Mouse (Mus musculus) regulatory T cell (primary cell): ENCODE measurements around the gene Pitpna.

Experiments used
- in situ Hi-C: fragments of 300-600 bp; cut with MboI, MseI; formaldehyde crosslinking; loops from one replicate; pipeline ENCODE4 v1.15.1; 2025; ENCODE audit warnings: high pct_unique_total_duplicates

Pitpna gene

GRCm38 (mm10) chr11:75563851-75564548 is 23.9 kb upstream of the Pitpna start:
- in situ Hi-C loops, result no loop called here

DNA sequence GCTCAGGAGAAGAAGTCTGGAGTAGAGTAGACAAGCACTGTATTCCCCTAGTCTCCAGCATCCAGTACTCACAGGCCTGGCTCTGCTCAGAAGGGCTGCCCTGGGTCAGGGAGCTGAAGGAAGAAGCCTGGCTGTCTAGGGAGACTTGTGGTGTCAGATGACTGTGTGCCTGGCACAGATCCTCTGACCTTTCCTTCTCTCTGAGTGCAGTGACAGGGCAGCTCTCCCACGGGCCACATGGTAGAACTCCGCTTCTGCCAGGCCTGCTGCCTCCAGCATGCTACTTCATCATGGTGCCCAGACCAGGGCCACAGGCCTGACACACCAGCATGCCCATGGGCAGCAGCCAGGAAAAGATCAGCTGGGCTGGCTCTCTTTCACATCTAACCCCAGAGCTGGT is 22.0 kb upstream of the Pitpna start:
- in situ Hi-C loops, result no loop called here

GRCm38 (mm10) chr11:75566276-75567196 is 21.4 kb upstream of the Pitpna start:
- in situ Hi-C loops, result no loop called here

DNA sequence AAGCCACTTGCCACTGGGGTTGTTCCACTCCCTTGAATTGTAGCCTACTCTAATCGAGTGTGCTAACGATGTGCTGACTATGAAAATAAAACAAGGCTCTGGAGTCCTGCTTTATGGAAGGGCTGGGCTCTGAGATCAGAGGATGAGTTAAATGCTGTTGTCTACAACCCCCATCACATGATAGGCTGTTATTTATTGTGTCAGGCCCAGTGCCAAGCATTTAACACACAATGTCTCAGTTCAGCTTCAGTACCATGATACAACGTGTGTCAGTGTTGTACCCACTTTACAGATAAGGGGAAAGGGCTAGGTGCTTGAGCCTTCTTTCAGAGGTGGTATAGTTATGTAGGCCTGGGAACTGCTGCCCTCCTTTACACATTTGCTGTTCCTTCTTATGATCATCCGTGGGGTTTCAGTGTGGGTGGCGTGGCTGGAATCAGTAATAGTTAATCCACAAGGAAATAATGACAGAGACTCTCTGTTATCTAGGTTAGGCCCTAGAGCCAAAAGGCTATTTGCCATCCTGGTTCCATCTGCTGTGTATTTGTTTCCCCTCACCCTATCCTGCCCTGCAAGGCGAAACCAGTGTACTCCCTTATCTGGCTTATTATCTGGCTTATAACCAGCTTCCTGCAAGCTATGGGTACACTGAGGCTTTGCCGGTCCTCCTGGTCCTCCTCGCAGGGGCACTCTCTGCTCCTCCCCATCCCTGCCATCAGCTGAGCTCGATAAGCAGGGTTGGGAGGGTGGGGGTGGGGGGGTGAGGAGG is 20.4 kb upstream of the Pitpna start:
- in situ Hi-C loops, result no loop called here

- in situ Hi-C loops, result no loop called here
Observed at GRCm38 (mm10) chr11:75568115-75568511, 19.8 kb upstream of the Pitpna start.

DNA sequence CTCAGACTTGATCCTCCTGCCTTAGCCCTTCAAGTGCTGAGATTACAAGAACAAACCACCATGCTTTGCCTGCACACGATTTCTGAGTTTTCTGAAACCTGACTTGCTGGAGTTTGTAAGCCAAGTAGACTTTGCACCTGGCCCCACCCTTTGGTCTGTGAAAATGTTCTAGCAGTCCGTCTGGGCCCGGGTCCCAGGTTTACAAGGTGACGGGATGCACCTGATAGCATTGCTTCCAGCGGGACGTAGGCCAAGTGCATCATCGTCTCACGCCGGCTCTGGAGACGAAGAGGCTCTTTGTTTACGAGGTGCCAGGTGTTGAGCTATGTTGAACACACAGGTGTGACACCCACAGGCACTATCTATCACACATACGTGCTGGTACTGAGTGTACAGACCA is 18.9 kb upstream of the Pitpna start:
- in situ Hi-C loops, result no loop called here

DNA sequence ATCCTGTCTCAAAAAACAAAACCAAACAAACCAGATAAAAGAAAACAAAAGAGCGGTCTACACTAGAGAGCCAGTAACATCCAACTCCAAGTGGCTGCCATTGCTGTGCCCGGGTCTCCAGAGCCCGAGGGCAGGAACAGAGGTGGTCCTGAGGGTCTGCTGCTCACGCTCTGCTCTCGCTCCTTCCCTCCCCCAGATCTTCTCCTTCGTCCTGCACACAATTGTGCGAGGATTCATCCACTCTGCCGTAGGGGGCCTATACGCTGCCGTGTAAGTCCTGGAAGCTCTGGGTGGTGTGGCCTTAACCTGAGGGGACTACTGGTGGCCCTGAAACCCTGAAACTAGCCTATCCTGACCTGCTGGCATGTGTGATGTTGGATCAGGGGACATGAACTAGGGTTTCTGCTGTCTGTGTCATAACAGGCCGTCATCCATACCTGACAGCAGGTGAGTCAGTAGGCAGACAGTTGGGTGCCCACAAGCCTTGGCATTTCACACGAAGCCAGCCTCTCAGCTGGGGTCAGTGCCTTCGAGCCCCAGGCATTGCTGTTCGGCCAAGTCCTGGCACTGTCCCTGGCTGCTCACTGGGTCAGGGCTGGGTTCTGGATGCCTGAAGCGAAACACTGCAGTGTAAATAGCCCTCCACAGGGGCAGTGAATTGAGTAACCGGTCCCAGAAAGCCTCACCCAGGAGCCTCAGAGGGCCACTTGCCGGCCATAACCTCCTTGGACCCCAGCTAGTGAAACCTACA is 17.3 kb upstream of the Pitpna start:
- in situ Hi-C loops, result loop anchor here (5.0 kb wide), 1 partner anchor 38 kb away; the partner anchor contains the start of gene Slc43a2

DNA sequence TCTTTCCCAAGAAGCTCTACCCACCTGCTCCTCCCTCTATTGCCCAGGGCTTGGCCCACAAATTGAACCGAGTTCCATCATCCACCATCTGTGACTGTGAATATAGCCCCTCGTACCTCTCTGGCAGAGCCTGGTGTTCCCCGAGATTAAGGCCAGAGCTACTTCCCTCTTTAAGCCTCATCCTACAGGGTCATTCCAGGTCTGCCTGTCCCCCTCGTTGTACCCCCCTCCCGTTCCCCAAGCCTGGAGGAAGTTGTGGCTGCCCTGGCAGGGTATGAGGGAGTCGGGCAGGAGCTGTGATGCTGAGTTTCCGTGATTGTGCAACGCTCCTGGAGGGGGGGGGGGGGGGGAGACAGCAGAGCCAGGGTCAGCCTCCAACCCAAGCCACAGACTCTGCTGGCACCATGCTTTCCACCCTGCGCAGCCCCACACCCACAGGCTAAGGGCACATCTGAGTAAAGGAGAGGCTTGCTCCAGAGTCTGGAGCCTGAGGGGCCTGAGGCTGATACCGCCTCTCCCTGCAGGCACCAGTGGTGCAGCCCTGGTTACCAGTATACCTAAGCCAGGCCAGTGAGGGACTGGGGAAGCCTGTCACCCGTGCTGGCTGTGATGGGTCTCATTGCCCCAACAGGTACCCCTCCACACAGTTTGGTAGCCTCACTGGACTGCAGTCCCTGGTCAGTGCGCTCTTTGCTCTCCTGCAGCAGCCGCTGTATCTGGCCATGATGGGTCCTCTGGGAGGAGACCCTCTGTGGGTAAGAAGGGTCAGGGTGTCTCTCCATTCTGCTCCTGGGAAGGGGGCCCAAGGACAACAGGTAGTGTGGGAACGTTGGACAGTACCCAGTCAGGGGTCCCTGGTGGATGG is 16.5 kb upstream of the Pitpna start:
- in situ Hi-C loops, result loop anchor here (5.0 kb wide), 1 partner anchor 39 kb away; the partner anchor contains the start of gene Slc43a2

GRCm38 (mm10) chr11:75572301-75572791 is 15.6 kb upstream of the Pitpna start:
- in situ Hi-C loops, result loop anchor here (5.0 kb wide), 1 partner anchor 40 kb away; the partner anchor contains the start of gene Slc43a2

GRCm38 (mm10) chr11:75572854-75573650 is 14.8 kb upstream of the Pitpna start:
- in situ Hi-C loops, result loop anchor here (5.0 kb wide), 1 partner anchor 41 kb away; the partner anchor contains the start of gene Slc43a2

DNA sequence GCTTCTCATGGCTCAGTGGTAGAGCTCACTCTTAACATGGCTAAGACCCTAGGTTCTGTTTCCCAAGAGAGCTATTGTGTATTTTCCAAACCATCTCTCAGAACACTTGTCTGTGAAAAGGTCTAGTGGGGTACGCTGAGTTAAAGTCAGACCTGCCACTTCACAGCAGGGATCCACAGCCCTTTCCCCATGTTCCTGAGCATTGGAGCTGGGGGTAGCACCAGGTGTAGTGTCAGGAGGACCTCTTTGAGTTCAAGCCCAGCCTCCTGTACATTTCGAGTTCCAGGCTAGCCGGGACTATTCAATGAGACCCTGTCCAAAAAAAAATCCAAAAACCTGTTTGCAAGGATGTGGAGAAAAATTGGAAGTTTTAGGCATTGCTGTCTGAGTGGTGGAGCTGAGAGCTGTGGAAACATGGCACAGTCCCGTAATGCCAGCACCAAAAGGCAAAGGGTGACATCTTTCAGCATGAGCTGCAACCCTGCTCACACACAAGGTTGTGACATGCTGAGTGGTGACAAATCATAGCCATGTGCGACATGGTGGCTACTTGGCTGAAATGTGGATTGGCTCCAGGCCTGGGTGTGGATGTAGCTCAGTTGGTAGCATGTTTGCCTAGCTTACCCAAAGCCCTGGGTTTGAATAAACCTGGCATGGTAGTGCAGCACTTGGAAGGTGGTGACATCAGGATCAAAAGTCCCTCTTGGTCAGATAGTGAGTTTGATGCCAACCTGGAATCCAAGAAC is 13.3 kb upstream of the Pitpna start:
- in situ Hi-C loops, result loop anchor here (5.0 to 25.0 kb wide), 2 partner anchors 42 to 1012 kb away; partner anchors contain the start of gene Slc43a2

GRCm38 (mm10) chr11:75575560-75576123 is 12.3 kb upstream of the Pitpna start:
- in situ Hi-C loops, result loop anchor here (25.0 kb wide), 1 partner anchor 1013 kb away; no protein-coding TSS in a partner anchor

DNA sequence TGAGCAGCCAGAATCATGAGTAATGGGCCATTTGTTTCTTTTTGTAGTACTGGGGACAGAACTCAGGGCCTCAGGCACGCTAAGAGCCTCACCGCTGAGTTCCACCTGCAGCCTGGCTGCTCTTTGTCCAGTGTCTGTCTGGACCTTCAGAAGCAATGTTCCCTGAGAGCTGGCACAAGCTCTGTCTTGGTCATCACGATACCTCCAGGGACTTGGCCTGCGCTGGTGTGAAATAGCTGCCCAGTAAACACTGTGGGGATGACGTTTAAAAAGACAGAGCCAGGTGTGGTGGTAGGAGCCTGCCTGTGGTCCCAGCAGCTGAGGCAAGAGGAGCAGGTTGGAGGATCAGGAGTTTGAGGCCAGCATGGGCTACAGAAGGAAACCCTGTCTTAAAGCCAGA is 9.3 kb upstream of the Pitpna start:
- in situ Hi-C loops, result loop anchor here (25.0 kb wide), 1 partner anchor 1016 kb away; no protein-coding TSS in a partner anchor

DNA sequence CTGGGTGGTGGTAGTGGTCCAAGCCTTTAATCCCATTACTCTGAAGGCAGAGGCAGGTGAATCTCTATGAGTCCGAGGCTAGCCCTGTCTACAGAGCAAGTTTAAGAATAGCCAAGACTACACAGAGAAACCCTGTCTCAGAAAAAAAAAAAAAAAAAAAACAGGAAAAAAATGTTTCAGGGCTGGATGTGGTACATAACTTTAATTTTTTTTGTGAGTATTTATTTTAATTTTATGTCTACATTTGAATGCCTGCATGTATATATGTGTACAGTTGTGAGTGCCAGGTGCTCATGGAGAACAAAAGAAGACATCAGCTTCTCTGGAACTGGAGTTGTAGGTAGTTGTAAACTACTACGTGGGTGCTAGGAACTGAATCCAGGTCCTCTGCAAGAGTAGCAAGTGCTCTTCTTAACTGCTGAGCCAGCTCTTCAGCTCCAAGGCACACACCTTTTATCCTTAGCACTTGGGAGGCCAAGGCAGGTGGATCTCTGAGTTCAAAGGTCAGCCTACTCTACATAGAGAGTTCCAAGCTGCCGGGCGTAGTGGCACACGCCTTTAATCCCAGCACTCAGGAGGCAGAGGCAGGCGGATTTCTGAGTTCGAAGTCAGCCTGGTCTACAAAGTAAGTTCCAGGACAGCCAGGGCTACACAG is 6.3 kb upstream of the Pitpna start:
- in situ Hi-C loops, result loop anchor here (25.0 kb wide), 1 partner anchor 1019 kb away; no protein-coding TSS in a partner anchor

DNA sequence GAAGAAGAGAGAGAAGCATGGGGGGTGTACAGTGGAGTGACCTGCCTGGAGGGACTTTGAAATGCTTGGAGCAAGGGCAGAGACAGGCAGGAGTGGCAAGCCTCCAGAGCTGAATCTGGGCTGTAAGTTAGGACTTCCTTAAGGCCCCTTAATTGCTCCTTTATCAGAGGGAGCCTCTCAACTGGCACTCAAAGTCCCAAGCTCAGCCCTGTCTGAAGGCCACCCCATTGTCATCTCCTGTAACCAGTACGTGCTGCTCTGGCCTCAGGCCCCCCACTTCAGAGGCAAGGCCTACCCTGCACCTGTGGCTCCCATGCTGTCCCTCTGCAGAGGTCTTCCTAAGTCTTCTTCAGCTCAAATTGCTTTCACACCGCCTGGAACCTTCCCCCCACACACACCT is 4.4 kb upstream of the Pitpna start:
- in situ Hi-C loops, result loop anchor here (25.0 kb wide), 1 partner anchor 1021 kb away; no protein-coding TSS in a partner anchor

GRCm38 (mm10) chr11:75585061-75585460 is 2.8 kb upstream of the Pitpna start:
- in situ Hi-C loops, result loop anchor here (25.0 kb wide), 1 partner anchor 1023 kb away; no protein-coding TSS in a partner anchor

DNA sequence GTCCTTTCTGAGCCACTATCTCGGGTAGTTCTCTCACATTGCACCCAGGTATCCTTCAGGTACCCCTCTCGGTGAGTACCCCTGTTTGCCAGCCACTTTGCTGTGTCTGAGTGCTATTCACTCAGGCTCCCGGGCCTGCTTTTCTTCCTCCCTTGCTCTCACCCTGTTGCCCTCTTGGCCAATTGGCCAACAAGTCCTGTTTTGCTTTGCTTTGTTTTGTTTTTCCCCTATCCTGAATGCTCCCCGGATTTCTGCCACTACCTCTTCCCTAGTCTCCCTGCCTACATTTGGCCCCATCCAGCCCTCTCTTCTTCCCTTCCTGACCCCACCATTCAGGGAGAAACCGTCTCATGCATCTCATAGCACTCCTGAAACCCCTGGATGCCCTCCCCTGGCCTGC is 1.9 kb upstream of the Pitpna start:
- in situ Hi-C loops, result loop anchor here (25.0 kb wide), 1 partner anchor 1024 kb away; no protein-coding TSS in a partner anchor
